Mouse (Mus musculus): Measurements from ENCODE around the gene Zbtb16. TPM values are rescaled to one million over a fixed set of nuclear protein-coding genes. Genes with fewer than 3 reads are reported as not detected.

The Zbtb16 gene
- polyA plus RNA-seq, 1 experiment, result 7.4 TPM

Other genes starting within 250 kb of the Zbtb16 start
- 5.0 and 8.2 TPM in 2 replicates for gene Nnmt, start 231.1 kb downstream of the Zbtb16 start, polyA plus RNA-seq (2012; rRNA removed)
- 1.1 and 1.7 TPM in 2 replicates for gene Htr3a, start 74.9 kb upstream of the Zbtb16 start, polyA plus RNA-seq (2012; rRNA removed)
- gene Htr3b, start 128.8 kb upstream of the Zbtb16 start, polyA plus RNA-seq (2012; rRNA removed), result 0.17 and 0.21 TPM in 2 replicates
- 14.7 and 17.9 TPM in 2 replicates for gene Usp28, start 149.2 kb upstream of the Zbtb16 start, polyA plus RNA-seq (2012; rRNA removed)
- gene Zw10, start 219.4 kb upstream of the Zbtb16 start, polyA plus RNA-seq (2012; rRNA removed), result 18.8 and 23.6 TPM in 2 replicates
- 4.3 and 4.6 TPM in 2 replicates for gene Tmprss5, start 245.0 kb upstream of the Zbtb16 start, polyA plus RNA-seq (2012; rRNA removed)